Mouse (Mus musculus) embryo, embryonic 11.5 days (tissue): ENCODE results near the gene Olfm2.
"Not testable (repeated sequence)": the region's sequence is repeated elsewhere in the genome, so short reads cannot be mapped to it uniquely, and the experiment has no call there.

Experiments
- DNase-seq: peaks from one replicate; pipeline ENCODE4 v3.0.0-alpha.2; 2012; ENCODE audit warnings: low read depth, low spot score

Olfm2 gene

GRCm38 (mm10) chr9:20696107-20696712, 49.9 kb downstream of the Olfm2 start:
- no peak for DNase-seq

GRCm38 (mm10) chr9:20694721-20695235, 51.4 kb downstream of the Olfm2 start:
- DNase-seq: no peak

GRCm38 (mm10) chr9:20692863-20693262, 53.3 kb downstream of the Olfm2 start:
- no peak for DNase-seq

- DNase-seq: not testable (repeated sequence)
Observed at GRCm38 (mm10) chr9:20690449-20690848, 55.7 kb downstream of the Olfm2 start.

GRCm38 (mm10) chr9:20689913-20690312, 56.2 kb downstream of the Olfm2 start:
- DNase-seq: no peak

- no peak for DNase-seq
Observed at GRCm38 (mm10) chr9:20689403-20689802, 56.7 kb downstream of the Olfm2 start.

GRCm38 (mm10) chr9:20685081-20685861, 60.9 kb downstream of the Olfm2 start:
- DNase-seq: no peak

- DNase-seq: no peak
Observed at GRCm38 (mm10) chr9:20682389-20682722, 63.8 kb downstream of the Olfm2 start.

GRCm38 (mm10) chr9:20681546-20682388, 64.4 kb downstream of the Olfm2 start:
- no peak for DNase-seq

GRCm38 (mm10) chr9:20680378-20680958, 65.7 kb downstream of the Olfm2 start:
- no peak for DNase-seq

- no peak for DNase-seq
Observed at GRCm38 (mm10) chr9:20677892-20678291, 68.3 kb downstream of the Olfm2 start.

GRCm38 (mm10) chr9:20672047-20672446, 74.1 kb downstream of the Olfm2 start:
- DNase-seq: no peak

GRCm38 (mm10) chr9:20668065-20668464, 78.1 kb downstream of the Olfm2 start:
- DNase-seq: no peak

- DNase-seq: no peak
Observed at GRCm38 (mm10) chr9:20666510-20667034, 79.6 kb downstream of the Olfm2 start.

GRCm38 (mm10) chr9:20665925-20666324, 80.2 kb downstream of the Olfm2 start:
- DNase-seq: no peak

GRCm38 (mm10) chr9:20664982-20665637, 81.0 kb downstream of the Olfm2 start:
- DNase-seq: no peak

- DNase-seq: no peak
Observed at GRCm38 (mm10) chr9:20664366-20664765, 81.8 kb downstream of the Olfm2 start.

- DNase-seq: no peak
Observed at GRCm38 (mm10) chr9:20663956-20664355, 82.2 kb downstream of the Olfm2 start.

GRCm38 (mm10) chr9:20662874-20663273, 83.3 kb downstream of the Olfm2 start:
- DNase-seq: no peak

- DNase-seq: no peak
Observed at GRCm38 (mm10) chr9:20662325-20662724, 83.8 kb downstream of the Olfm2 start.

GRCm38 (mm10) chr9:20657546-20657945, 88.6 kb downstream of the Olfm2 start:
- DNase-seq: no peak
